Mouse (Mus musculus) neutrophil, adult 5-6 weeks (primary cell): ENCODE results near the gene Slc22a14. TPM values are rescaled to one million over a fixed set of nuclear protein-coding genes. Genes with fewer than 3 reads are reported as not detected.

Experiments used
- ATAC-seq: fragments of 151-379, 151-347 bp; 2 replicates; pipeline ENCODE4 v1.8.0; 2017; ENCODE audit warnings: mild to moderate bottlenecking, moderate TSS enrichment; ENCODE audit not compliant: insufficient number of reproducible peaks, poor library complexity, low FRiP score, severe bottlenecking; ENCODE audit errors: extremely low read depth
- total RNA-seq: library from RNA; stranded (forward); fragments of 200-1000 nt; gene quantifications from 2 replicates; pipeline ENCODE4 v1.2.3, GENCODE M21; 2017

Slc22a14 gene
- total RNA-seq, 1 experiment from 2014 or later: not detected

DNA sequence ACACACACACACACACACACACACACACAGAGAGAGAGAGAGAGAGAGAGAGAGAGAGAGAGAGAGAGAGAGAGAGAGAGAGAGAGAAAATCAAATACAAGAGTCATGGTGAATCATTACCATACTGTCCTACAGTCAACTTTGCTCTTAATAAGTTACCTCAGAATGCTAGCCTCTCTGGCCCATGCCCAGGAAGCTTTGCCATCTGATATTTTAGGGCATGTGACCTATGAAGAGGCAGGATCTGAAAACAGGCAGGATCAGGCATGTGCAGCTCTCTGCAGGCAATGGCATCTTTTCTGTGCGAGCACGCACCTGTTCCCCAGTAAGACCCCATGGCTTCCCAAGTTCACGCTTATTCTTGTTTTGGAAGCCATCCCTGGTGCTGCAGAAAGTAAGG lies 204.7 kb downstream of the Slc22a14 start:
- ATAC-seq: no peak

DNA sequence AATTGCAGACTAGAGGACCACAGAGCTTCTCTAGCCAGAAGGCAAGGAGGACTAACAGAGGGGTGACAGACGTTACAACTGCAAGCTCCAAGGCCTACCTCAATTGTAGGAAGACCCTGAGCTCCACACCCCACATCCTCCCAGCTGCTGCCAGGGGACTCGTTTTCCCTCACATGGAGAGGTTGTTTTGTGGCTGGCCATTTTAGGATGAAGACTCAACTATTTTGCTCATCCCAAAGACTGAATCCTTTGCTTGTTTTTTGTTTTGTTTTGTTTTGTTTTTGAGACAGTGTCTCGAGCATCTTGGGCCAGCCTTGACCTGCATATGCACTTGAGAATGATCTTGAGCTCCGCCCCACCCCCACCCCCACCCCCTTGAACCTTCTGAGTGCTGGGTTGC lies 206.5 kb downstream of the Slc22a14 start, which contains the start of gene Gm47289:
Gm47289 (plus strand) TSS at position 301 of the 400 bp plus-strand sequence.
- no peak for ATAC-seq

DNA sequence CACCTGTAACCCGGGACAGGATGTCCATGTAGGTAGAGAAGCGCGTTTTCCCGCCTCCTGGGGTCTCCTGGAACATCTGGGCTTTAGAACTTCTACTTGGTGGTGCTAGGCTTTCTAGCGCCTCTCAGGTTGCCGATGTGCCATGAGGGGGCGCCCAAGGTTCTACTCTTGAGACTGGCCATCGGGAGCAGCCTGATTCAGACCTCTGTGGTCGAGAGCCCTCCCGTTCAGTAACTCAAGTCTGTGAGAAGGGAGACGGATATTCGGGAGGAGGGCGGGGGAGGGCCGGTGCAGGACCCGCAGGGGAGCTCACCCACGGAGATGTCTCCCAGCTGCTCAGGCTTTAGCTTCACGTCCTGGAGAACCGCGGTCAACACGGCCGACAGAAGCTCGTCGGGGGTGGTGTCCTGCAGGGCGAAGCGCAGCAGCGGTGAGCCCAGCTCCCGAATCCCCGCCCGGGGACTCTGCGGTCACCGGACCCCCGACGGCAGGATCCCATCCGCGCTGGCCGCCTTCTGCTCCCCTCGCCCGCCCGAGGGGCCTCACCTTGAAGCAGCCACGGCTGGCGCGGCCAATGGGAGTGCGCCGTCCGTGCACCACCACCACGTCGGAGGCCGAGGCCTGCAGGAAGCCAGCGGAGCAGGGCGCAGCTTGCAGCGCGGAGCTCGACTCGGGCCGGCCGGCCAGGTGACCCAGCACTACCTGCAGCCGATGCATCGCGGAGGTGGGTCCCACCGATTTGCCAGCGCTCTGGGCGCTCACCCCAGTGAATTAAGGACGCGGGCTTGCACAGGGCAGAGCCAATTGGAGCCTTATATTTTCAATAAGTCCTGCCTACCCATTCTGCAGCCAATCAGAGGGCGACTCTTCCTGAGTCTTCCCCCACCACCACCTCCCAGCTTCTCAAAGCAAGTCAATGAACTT lies 208.8 kb downstream of the Slc22a14 start, which contains the start of gene Acaa1b:
Acaa1b (minus strand) TSS at position 816 of the 924 bp plus-strand sequence.
- ATAC-seq: no peak

DNA sequence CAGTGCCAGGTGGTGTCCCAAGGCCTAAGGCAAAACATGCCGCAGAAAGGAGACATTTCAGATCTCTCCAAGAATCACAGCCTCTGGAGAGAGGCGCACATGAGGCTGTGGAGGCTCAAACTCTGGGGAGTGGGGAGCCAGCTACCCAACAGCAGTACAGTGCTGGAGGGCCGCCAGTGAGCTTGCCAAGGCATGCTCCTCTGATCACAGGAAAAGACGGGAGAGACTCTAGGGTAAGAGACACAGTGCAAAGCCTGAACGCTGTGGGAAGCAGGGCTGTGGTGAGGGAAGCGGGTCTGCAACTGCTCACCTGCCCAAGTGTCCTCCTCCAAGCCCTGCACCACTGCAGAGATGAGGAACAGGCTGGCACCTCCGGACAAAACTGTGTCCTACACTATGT lies 209.5 kb downstream of the Slc22a14 start:
- no peak for ATAC-seq

DNA sequence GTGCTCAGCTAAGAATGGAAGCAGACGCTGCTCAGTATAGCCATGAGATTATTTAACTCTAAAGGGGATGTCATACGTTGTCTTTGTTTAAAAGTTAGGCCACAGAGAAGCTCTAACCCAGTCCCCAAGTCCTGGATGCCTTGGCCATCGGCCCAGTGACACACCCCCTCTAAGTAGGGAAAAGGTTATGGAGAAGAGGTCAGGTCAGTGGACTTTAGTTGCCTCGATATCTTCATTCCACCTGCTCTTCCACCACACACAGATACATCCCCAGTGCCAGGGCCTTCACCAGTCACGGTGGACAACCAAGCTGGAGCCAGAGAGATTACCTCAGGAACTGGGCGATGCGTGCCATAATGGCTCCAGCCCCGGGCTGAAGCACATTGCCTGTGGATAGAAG lies 209.9 kb downstream of the Slc22a14 start:
- no peak for ATAC-seq

DNA sequence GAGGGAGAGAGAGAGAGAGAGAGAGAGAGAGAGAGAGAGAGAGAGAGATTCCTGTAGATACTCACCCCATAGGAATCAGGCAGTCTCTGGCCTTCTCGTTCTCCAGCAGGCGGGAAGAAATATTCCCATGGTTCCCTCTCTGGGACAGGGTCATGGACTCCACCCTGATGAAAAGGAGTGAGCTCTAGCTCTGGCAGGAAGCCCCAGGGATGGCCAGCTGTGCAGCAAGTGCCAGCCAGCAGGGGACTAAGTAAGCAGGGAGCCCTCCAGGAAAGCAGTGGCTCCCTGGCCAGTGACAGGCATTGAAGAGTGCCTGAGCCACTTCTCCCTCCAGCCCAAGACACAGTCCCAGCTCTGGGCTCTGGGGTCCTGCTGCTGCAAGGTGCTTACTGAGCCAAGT lies 213.6 kb downstream of the Slc22a14 start:
- no peak for ATAC-seq

DNA sequence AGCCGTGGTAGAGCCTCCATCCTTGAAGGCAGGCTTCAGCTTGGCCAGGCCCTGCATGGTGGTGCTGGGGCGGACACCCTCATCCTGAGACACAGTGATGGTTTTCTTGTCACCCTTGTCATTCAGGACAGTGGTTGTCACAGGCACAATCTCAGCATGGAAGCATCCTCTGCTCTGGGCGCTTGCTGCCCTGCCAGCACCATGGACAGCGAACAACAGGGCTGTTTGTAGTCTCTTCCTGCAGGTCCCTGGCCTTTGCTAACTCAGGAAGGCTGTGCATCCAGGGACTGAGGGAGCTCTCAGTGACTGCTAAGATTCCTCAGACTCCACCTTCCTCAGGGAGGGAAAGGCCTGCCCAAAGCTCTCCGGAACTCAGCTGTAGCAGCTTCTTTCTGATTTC lies 215.8 kb downstream of the Slc22a14 start:
- ATAC-seq: no peak

DNA sequence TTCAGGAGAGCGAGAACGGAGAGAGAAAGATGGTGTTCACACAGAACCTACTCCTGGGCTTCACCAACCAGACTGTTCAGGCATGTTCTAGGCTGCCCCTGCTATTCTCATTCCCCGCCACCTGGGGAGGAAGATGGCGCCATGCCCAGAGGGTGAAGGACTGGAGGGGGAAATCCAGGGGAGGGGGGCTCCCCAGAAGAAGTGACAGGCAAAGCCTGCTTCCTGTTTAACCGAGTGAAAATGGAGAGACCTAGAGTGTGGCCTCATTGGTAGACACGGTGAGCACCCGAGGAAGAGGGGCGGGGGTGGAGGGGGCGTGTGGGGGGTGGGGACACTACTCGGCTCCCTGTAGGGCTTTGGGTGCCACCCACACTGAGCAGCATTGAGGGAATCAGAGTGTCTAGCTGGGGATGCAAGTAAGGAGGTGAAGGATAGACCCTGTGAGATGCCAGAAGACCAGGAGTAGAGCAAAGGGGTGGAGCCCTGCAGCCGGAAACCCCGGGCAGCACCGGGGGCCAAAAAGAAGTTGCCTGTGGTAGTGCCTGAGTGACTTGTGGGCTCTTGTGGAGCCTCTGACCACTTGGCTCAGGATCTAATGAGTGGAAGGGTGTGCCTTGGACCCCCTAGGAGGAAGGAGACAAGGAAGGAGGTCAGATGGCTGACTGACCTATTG lies 219.1 kb downstream of the Slc22a14 start:
- ATAC-seq: no peak

DNA sequence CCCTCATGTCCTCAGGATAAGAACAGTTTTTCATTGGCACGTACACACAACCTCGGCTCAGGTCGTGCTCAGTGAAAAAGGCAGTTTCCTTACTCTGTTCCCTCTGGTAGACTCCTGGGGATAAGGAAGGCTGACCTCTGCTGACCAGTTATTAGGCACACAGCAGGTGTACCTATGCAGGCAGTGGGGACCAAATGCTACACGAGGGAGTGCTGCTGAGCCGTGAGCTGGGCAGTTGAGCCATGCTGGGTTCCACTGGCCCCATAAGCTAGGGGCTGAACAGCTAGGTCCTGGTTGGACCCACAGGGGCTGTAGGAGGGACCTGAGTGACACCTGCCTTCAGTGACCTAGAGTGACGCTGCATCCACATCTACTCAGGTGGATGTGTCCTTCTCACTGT lies 219.7 kb downstream of the Slc22a14 start:
- ATAC-seq: no peak

DNA sequence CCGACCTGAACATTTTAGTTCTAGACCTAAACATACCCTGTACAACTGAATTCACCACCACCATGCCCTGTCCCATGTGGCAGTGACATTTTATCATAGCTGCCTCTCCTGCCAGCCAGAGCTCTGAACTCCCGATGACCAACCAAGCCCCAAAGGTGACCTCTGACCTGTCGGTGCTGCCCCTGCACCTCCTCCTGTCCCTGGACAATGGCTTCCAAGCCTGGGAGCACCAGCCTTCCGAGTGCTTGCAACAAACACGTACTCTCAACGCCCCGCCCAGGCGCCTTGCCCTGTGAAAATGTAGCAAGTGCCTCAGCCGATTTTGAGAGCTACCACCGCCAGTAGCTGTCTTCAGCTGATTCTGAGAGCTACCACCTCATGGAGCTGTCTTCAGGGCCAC lies 220.2 kb downstream of the Slc22a14 start:
- no peak for ATAC-seq

DNA sequence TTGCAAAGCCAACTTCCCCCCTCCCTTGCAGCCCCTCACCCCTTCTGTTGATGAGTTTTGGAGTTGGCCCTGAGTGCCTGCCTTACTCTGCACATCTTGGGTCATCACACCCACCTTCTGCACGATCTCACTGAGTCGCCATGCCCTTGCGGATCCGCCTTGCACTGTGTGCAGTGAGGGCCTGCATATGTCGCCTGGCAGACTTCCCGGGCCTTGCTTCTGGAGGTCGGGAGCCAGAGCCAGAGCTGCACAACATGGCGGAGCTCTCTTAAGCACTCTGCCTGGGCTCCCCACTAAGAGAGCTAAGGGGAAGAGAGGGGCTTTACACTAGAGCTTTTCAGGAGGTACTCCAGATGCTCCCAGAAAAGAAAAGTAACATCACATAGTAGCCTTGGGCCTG lies 220.7 kb downstream of the Slc22a14 start:
- ATAC-seq: no peak

DNA sequence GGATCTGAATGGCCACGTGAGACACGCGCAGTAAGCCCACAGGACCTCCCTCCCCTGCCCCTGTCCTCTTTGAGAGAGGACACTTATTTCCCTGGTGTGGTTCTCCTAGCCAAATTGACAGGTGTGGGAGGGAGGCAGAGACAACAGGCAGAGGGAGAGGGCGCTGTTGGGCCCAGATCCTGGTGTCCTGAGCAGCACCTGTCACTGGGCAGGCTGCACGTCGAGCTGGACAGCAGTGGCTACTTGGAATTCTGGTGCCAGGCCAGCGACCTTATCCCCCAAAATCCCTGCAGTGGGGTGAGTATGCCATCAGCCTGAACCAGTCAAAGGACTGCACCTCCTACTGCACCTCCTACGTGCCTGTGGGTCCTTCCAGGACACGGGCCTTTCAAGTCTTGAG lies 222.0 kb downstream of the Slc22a14 start:
- no peak for ATAC-seq

DNA sequence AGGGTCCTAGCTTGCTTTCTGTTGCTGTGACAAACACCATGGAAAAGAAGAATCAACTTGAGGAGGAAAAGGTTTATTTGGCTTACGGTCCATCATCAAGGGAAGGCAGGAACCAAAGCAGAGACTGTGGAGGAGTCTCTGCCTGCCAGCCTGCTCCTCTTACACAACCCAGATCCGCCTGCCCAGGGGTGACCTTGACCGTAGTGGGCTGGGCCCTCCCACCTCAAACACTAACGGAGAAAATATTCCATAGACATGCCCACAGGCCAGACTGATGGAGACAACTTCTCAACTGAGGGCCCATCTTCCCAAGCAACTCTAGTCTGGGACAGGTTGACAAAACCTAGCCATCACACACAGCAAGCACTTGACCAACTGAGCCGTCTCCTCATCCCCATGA lies 223.3 kb downstream of the Slc22a14 start:
- ATAC-seq: no peak

DNA sequence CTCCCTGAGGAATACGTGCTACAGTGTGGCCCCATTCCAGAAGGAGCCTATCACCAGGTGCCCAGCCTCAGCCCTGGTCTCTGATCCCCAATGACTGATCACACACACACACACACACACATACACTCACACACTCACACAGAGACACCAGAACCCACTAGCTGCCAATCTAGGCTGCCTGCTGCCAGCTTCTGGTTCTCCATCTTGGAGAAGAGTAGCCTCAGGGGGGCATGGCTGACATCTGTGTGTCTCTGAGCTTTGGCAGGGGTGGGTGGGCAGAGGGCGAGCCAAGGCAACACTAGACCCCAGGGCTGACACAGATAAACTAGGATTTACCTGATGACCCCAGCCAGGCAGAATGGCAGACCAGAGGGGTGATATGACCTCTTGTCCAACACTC lies 226.5 kb downstream of the Slc22a14 start:
- ATAC-seq: no peak

DNA sequence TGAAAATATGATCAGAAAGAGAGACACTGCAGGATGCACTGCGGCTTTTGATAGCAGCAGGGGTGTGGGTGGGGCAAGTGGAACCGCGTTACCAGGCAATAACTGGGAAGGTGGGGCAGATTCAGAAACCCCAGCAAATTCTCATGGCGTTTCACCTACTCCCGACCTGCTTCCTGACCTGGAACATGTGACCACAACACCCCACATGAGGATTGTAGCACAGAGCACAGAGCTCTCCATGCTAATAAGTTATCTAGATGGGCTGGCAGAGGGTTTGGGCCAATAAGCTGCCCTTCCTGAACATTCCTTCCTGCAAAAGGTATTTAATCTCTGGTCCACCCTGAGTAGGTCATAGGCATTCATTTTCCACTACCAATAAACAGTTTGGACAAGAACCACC lies 234.7 kb downstream of the Slc22a14 start:
- ATAC-seq: no peak

DNA sequence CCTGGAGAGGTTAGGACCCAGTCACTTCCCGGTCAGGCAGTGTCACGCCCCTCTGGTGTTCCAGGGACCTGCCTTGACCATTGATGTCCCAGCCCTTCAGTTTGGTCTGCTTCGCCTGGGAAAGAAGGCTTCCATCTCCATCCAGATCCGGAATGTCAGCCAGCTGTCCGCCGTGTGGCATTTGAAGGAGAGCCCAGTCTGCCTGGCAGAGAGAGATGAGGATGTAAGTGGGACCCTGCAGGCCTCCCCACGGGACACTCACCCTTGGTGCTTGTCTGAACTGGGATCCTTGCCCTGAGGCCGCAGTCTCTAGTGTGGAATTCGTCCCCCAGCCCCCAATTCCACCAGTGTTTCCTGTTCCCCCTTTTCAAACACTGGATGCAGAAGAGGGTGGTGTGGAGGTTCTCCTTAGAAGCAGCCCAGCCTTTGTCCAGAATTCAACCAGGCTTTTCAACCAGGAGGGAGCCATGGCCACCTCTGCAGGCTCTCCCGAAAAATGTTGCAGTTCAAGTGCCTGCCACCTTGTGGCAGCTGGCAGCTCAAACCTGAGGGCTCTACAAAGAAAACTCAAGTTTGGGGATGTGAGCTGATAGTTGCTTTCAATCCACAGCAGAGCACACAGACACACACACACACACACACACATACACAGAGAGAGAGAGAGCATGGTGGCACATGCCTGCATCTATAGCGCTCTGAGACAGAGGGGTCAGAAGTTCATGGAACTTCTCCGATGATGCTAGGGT lies 236.7 kb downstream of the Slc22a14 start:
- ATAC-seq: no peak

DNA sequence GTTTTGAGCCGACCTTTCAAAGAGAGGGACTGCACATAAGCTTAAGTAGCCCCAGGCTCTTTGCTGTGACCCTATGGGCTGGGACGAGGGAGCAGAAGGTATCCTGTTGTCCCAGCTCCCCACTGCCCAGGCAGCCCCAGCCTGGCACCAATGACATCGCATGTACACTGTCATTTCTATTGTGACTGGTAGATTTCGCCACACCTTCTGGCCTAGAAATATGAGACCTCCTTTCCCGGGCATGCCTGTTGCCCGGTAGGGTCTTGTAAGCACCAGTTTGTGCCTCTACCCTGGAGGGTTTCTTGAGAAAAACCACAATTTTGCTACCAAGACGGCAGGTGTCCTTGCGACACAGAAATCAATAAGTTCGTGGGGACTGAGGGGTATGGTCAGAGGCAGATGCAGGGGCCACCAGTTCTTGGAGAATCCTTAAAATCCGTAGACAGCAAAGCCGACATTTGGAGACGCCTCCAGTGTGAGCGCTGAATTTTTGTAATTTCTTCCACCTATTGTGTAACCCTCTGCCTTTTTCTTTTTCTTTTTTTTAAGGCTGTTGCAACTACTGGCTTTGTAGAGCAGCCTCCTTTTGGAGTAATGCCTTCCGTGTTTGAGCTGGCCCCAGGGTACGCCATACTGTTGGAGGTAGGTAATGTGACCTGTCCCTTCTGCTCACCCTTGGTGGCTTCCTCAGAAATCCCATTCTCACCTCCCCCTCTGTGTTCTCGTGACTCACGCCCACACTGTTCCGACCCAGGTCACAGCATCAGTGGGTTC lies 242.6 kb downstream of the Slc22a14 start:
- no peak for ATAC-seq

DNA sequence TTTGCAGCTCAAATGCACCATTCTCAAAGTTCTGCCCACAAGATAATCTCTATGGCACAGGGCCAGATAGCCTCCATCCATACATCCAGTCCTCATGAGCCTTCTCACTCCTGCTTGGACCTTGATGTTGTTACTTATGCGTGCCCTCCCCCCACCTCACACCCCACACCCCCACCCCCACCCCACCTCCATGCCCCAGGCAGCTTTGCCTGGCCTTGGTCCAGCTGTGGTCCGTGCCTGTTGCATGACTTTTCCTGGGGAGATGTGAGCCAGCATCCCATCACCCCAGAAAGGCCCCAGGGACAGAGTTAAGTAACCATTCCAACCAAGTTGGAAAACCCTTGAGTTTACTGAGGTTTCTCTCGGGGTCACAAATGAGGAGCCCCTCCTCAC lies 245.2 kb downstream of the Slc22a14 start:
- ATAC-seq: no peak
